Mouse (Mus musculus) heart, embryonic 13.5 days (tissue): ENCODE measurements around the gene Dpf3. TPM values are rescaled to one million over a fixed set of nuclear protein-coding genes. Genes with fewer than 3 reads are reported as not detected.

ENCODE experiments used
- ATAC-seq: fragments of 200-750 bp; cut with Nextera tagmentation; 2 replicates; pipeline ENCODE4 v1.8.0; 2017; ENCODE audit warnings: moderate TSS enrichment; ENCODE audit not compliant: insufficient number of reproducible peaks, low FRiP score, low TSS enrichment; ENCODE audit errors: extremely low read depth
- H3K27ac ChIP-seq: fragments of 300-500 bp; sonication (generic); replicated peaks from 2 replicates; pipeline ENCODE4 v1.5.1; 2015; ENCODE audit warnings: moderate library complexity, mild to moderate bottlenecking, inconsistent platforms
- H3K27me3 ChIP-seq: fragments of 300-500 bp; sonication (generic); replicated peaks from 2 replicates; pipeline ENCODE4 v1.6.1; 2015; ENCODE audit warnings: mild to moderate bottlenecking, inconsistent platforms
- H3K36me3 ChIP-seq: fragments of 300-500 bp; sonication (generic); 2 replicates; pipeline ENCODE4 v1.6.1; 2015; ENCODE audit warnings: mild to moderate bottlenecking, inconsistent platforms
- H3K4me1 ChIP-seq: fragments of 300-500 bp; sonication (generic); 2 replicates; pipeline ENCODE4 v1.6.1; 2015; ENCODE audit warnings: inconsistent platforms
- H3K4me2 ChIP-seq: fragments of 300-500 bp; sonication (generic); 2 replicates; pipeline ENCODE4 v1.6.1; 2015; ENCODE audit warnings: inconsistent platforms, mild to moderate bottlenecking, moderate library complexity
- H3K4me3 ChIP-seq: fragments of 300-500 bp; sonication (generic); 2 replicates; pipeline ENCODE4 v1.5.1; 2015; ENCODE audit warnings: moderate library complexity, mild to moderate bottlenecking, inconsistent platforms
- H3K9ac ChIP-seq: fragments of 300-500 bp; sonication (generic); 2 replicates; pipeline ENCODE4 v1.6.1; 2015; ENCODE audit warnings: inconsistent platforms, mild to moderate bottlenecking, moderate library complexity
- H3K9me3 ChIP-seq: fragments of 300-500 bp; sonication (generic); 2 replicates; pipeline ENCODE4 v1.6.1; 2016; ENCODE audit warnings: inconsistent platforms
- WGBS: fragments of 180-500 bp; shearing (Covaris S2); methylation state at CpG from one replicate; pipeline ENCODE4 v1.1.7; 2015; ENCODE audit warnings: mixed read lengths; 5-methylcytosine and 5-hydroxymethylcytosine counted together
- polyA plus RNA-seq: library from polyadenylated mRNA; unstranded; fragments of >200 nt; fragmentation: Nextera tagmentation; extraction: Ambion mirVana; gene quantifications from 2 replicates; pipeline ENCODE4 v1.2.1, GENCODE M21; 2015

The Dpf3 gene
- polyA plus RNA-seq, 1 experiment from 2014 or later = 18.8 TPM

- Histone ChIP-seq H3K9ac (no peak overlapping the region), H3K4me2 (no peak overlapping the region), H3K27ac (no peak overlapping the region), H3K36me3 (peaks cover 17% of the 10 kb centered on the region), H3K4me1 (peaks cover 39% of the 10 kb centered on the region), H3K4me3 (no peak overlapping the region), H3K9me3 (peaks cover 3% of the 10 kb centered on the region; the same call in 1 of the 2 replicates), H3K27me3 (no peaks in the 10 kb centered on the region)
- no peak for ATAC-seq
- 84% methylated on average over 11 of the region's 11 CpGs for WGBS
These were observed 117.3 kb downstream of the Dpf3 start for GRCm38 (mm10) chr12:83370221-83370620.

DNA sequence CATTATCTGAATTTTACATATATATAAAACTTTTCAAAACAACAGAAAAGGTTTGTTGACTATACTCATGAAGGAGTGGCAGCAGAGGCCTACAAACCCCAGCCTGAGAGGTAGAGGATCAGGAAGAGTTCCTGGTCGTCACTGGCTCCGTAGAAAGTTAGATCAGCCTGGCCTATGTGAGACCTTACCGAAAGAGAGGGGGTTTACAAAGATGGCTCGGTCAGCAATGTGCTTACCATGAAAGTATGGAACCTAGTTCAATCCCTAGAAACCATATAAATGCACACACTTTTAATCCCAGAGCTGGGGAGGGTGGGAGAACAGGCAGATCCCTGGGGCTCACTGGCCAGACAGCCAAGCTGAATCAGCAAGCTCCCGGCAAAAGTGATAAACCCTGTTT is 118.1 kb downstream of the Dpf3 start:
- Histone ChIP-seq H3K27ac (peak overlapping the region; percentile 2; the same call in 1 of the 2 replicates), H3K27me3 (no peaks in the 10 kb centered on the region), H3K36me3 (peaks cover 22% of the 10 kb centered on the region), H3K4me3 (no peak overlapping the region), H3K4me1 (peaks cover 31% of the 10 kb centered on the region), H3K9me3 (peaks cover 3% of the 10 kb centered on the region), H3K9ac (no peak overlapping the region), H3K4me2 (no peak overlapping the region)
- 86% methylated on average over 5 of the region's 5 CpGs for WGBS
- no peak for ATAC-seq

DNA sequence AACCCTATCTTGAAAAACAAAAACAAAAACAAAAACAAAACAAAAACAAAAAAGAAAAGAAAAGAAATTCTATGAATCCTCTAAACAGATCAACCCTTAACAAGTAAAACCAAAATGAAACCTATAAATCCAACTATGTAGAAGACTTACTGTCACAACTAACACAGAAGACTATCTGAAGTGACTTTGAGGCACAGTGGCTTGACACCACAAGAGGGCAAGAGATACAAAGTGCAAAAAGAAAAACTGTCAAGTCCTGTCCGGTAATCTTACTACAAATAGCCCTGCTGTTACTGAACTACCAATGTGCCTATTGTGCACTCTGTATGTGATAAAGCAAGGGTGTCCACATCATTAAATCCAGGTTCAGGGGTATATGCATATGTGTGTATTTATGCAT is 120.0 kb downstream of the Dpf3 start:
- Histone ChIP-seq H3K36me3 (peaks cover 22% of the 10 kb centered on the region), H3K27ac (no peak overlapping the region), H3K4me3 (no peak overlapping the region), H3K4me2 (no peak overlapping the region), H3K4me1 (peaks cover 22% of the 10 kb centered on the region), H3K27me3 (no peaks in the 10 kb centered on the region), H3K9ac (no peak overlapping the region), H3K9me3 (peaks cover 3% of the 10 kb centered on the region)
- no peak for ATAC-seq
- 37% methylated on average over 1 of the region's 1 CpGs for WGBS

- Histone ChIP-seq H3K27ac (no peak overlapping the region), H3K4me2 (no peak overlapping the region), H3K9me3 (peaks cover 3% of the 10 kb centered on the region), H3K4me1 (peaks cover 11% of the 10 kb centered on the region), H3K9ac (no peak overlapping the region), H3K36me3 (peaks cover 17% of the 10 kb centered on the region), H3K4me3 (no peak overlapping the region), H3K27me3 (no peaks in the 10 kb centered on the region)
- WGBS = 61% methylated on average over 3 of the region's 3 CpGs
- ATAC-seq = no peak
These were observed 122.7 kb downstream of the Dpf3 start for GRCm38 (mm10) chr12:83364771-83365170.

GRCm38 (mm10) chr12:83361801-83362200 is 125.7 kb downstream of the Dpf3 start:
- Histone ChIP-seq H3K4me3 (no peak overlapping the region), H3K4me2 (no peak overlapping the region), H3K27ac (no peak overlapping the region), H3K9me3 (peaks cover 3% of the 10 kb centered on the region), H3K36me3 (peaks cover 11% of the 10 kb centered on the region), H3K9ac (no peak overlapping the region), H3K4me1 (no peaks in the 10 kb centered on the region), H3K27me3 (no peaks in the 10 kb centered on the region)
- no peak for ATAC-seq
- WGBS = 77% methylated on average over 3 of the region's 3 CpGs

GRCm38 (mm10) chr12:83352640-83353039 is 134.9 kb downstream of the Dpf3 start:
- Histone ChIP-seq H3K9me3 (no peaks in the 10 kb centered on the region), H3K9ac (no peak overlapping the region), H3K27ac (peak overlapping the region; percentile 91), H3K4me1 (peaks cover 43% of the 10 kb centered on the region), H3K4me3 (no peak overlapping the region), H3K36me3 (no peaks in the 10 kb centered on the region), H3K27me3 (no peaks in the 10 kb centered on the region), H3K4me2 (peak overlapping the region; percentile 19)
- 20% methylated on average over 6 of the region's 6 CpGs for WGBS
- ATAC-seq = no peak

- Histone ChIP-seq H3K9ac (no peak overlapping the region), H3K9me3 (no peaks in the 10 kb centered on the region), H3K27ac (no peak overlapping the region), H3K4me3 (no peak overlapping the region), H3K36me3 (no peaks in the 10 kb centered on the region), H3K4me2 (no peak overlapping the region), H3K27me3 (no peaks in the 10 kb centered on the region), H3K4me1 (peaks cover 40% of the 10 kb centered on the region)
- ATAC-seq = no peak
- 87% methylated on average over 5 of the region's 5 CpGs for WGBS
These were observed 137.8 kb downstream of the Dpf3 start for GRCm38 (mm10) chr12:83349736-83350135.

DNA sequence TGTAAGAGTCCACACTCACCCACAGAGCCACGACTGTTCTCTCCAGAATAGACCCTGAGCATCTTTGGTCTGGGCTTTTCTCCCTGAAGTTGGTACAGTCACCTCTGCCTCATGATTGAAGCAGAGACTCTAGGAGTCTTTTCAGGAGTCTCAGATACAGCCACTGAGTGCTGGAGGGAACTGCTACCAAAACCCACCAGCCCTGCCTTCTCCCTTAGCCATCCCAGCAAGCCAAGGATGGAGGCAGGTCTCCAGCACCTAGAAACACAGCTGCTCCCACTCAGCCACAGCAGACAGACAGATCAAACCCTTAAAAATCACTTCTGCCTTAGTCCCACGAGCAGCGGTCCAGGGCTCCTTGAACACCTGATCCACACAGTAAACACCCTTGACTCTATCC is 139.3 kb downstream of the Dpf3 start:
- Histone ChIP-seq H3K36me3 (no peaks in the 10 kb centered on the region), H3K4me2 (no peak overlapping the region), H3K9ac (no peak overlapping the region), H3K9me3 (no peaks in the 10 kb centered on the region), H3K27ac (no peak overlapping the region), H3K4me1 (peaks cover 27% of the 10 kb centered on the region), H3K27me3 (no peaks in the 10 kb centered on the region), H3K4me3 (no peak overlapping the region)
- 81% methylated on average over 3 of the region's 3 CpGs for WGBS
- no peak for ATAC-seq

GRCm38 (mm10) chr12:83342875-83343185 is 144.7 kb downstream of the Dpf3 start:
- no peaks in the 10 kb centered on the region for H3K9me3 ChIP-seq
- no peak overlapping the region for H3K4me3 ChIP-seq
- no peak overlapping the region for H3K4me2 ChIP-seq
- no peak for ATAC-seq
- H3K36me3 ChIP-seq = no peaks in the 10 kb centered on the region
- H3K27ac ChIP-seq = 0 out of 2 replicates have a peak overlapping the region, but pooled peaks have one; percentile 33
- WGBS = 31% methylated on average over 4 of the region's 4 CpGs
- H3K9ac ChIP-seq = 0 out of 2 replicates have a peak overlapping the region, but pooled peaks have one; percentile 1
- H3K27me3 ChIP-seq = no peaks in the 10 kb centered on the region
- H3K4me1 ChIP-seq = peaks cover 30% of the 10 kb centered on the region

- no peak for ATAC-seq
- Histone ChIP-seq H3K36me3 (no peaks in the 10 kb centered on the region), H3K4me3 (no peak overlapping the region), H3K27ac (0 out of 2 replicates have a peak overlapping the region, but pooled peaks have one; percentile 33), H3K4me2 (no peak overlapping the region), H3K27me3 (no peaks in the 10 kb centered on the region), H3K9ac (0 out of 2 replicates have a peak overlapping the region, but pooled peaks have one; percentile 1), H3K4me1 (peaks cover 35% of the 10 kb centered on the region), H3K9me3 (no peaks in the 10 kb centered on the region)
- 61% methylated on average over 15 of the region's 15 CpGs for WGBS
These were observed 145.3 kb downstream of the Dpf3 start for GRCm38 (mm10) chr12:83342035-83342874.

- Histone ChIP-seq H3K36me3 (no peaks in the 10 kb centered on the region), H3K4me2 (no peak overlapping the region), H3K27me3 (no peaks in the 10 kb centered on the region), H3K4me1 (peaks cover 36% of the 10 kb centered on the region), H3K27ac (no peak overlapping the region), H3K9me3 (no peaks in the 10 kb centered on the region), H3K4me3 (no peak overlapping the region), H3K9ac (no peak overlapping the region)
- no peak for ATAC-seq
- WGBS = 85% methylated on average over 4 of the region's 4 CpGs
These were observed 146.6 kb downstream of the Dpf3 start for GRCm38 (mm10) chr12:83340960-83341359.

GRCm38 (mm10) chr12:83338345-83338744 is 149.2 kb downstream of the Dpf3 start:
- Histone ChIP-seq H3K27me3 (no peaks in the 10 kb centered on the region), H3K9ac (no peak overlapping the region), H3K27ac (no peak overlapping the region), H3K9me3 (no peaks in the 10 kb centered on the region), H3K4me1 (peaks cover 38% of the 10 kb centered on the region), H3K4me2 (no peak overlapping the region), H3K4me3 (no peak overlapping the region), H3K36me3 (no peaks in the 10 kb centered on the region)
- no peak for ATAC-seq
- WGBS = 81% methylated on average over 1 of the region's 1 CpGs
